Mouse (Mus musculus) forebrain, embryonic 13.5 days (tissue): ENCODE measurements at regions not wholly inside any gene's neighbourhood (a gene's known extent, or its start where the extent isn't known, plus 50 kb on each side); places are given as distances from the start of the nearest gene placed in this dataset.

Experiments used
- ATAC-seq: fragments of 200-750 bp; cut with Nextera tagmentation; 2 replicates; pipeline ENCODE4 v1.8.0; 2017
- H3K27ac ChIP-seq: fragments of 300-500 bp; sonication (generic); 2 replicates; pipeline ENCODE4 v1.5.1; 2015; ENCODE audit warnings: inconsistent platforms, mild to moderate bottlenecking, moderate library complexity
- H3K27me3 ChIP-seq: fragments of 300-500 bp; sonication (generic); 2 replicates; pipeline ENCODE4 v1.6.1; 2015; ENCODE audit warnings: mild to moderate bottlenecking, inconsistent platforms
- H3K36me3 ChIP-seq: fragments of 300-500 bp; sonication (generic); 2 replicates; pipeline ENCODE4 v1.6.1; 2015; ENCODE audit warnings: mild to moderate bottlenecking, inconsistent platforms; ENCODE audit not compliant: poor library complexity, severe bottlenecking
- H3K4me1 ChIP-seq: fragments of 300-500 bp; sonication (generic); 2 replicates; pipeline ENCODE4 v1.6.1; 2015; ENCODE audit warnings: inconsistent platforms
- H3K4me2 ChIP-seq: fragments of 300-500 bp; sonication (generic); 2 replicates; pipeline ENCODE4 v1.6.1; 2015; ENCODE audit warnings: inconsistent platforms, mild to moderate bottlenecking, moderate library complexity
- H3K4me3 ChIP-seq: fragments of 300-500 bp; sonication (generic); 2 replicates; pipeline ENCODE4 v1.5.1; 2015; ENCODE audit warnings: mild to moderate bottlenecking, inconsistent platforms
- H3K9ac ChIP-seq: fragments of 300-500 bp; sonication (generic); 2 replicates; pipeline ENCODE4 v1.6.1; 2015; ENCODE audit warnings: mild to moderate bottlenecking, inconsistent platforms
- H3K9me3 ChIP-seq: fragments of 300-500 bp; sonication (generic); replicated peaks from 2 replicates; pipeline ENCODE4 v1.6.1; 2016; ENCODE audit warnings: inconsistent platforms
- WGBS: fragments of 180-500 bp; shearing (Covaris S2); methylation state at CpG from one replicate; pipeline ENCODE4 v1.1.7; 2015; 5-methylcytosine and 5-hydroxymethylcytosine counted together

GRCm38 (mm10) chr8:12077896-12078295 lies 200.7 kb upstream of the A230072I06Rik start:
- peaks cover 5% of the 10 kb centered on the region; the same call in 1 of the 2 replicates for H3K27me3 ChIP-seq
- H3K4me2 ChIP-seq, result no peak overlapping the region
- no peak for ATAC-seq
- H3K36me3 ChIP-seq, result no peaks in the 10 kb centered on the region
- peaks cover 22% of the 10 kb centered on the region; the same call in 1 of the 2 replicates for H3K4me1 ChIP-seq
- no peaks in the 10 kb centered on the region for H3K9me3 ChIP-seq
- no peak overlapping the region for H3K9ac ChIP-seq
- H3K27ac ChIP-seq, result no peak overlapping the region
- H3K4me3 ChIP-seq, result no peak overlapping the region
- WGBS, result 75% methylated on average over 2 of the region's 2 CpGs

GRCm38 (mm10) chr8:12078679-12079566 lies 199.7 kb upstream of the A230072I06Rik start:
- H3K36me3 ChIP-seq, result no peaks in the 10 kb centered on the region
- WGBS, result 58% methylated on average over 14 of the region's 14 CpGs
- H3K4me1 ChIP-seq, result peaks cover 22% of the 10 kb centered on the region; the same call in 1 of the 2 replicates
- no peaks in the 10 kb centered on the region for H3K9me3 ChIP-seq
- no peak overlapping the region for H3K9ac ChIP-seq
- 0 out of 2 replicates have a peak, but pooled peaks have one; percentile 51 for ATAC-seq
- no peak overlapping the region for H3K27ac ChIP-seq
- H3K27me3 ChIP-seq, result peaks cover 5% of the 10 kb centered on the region; the same call in 1 of the 2 replicates
- H3K4me2 ChIP-seq, result no peak overlapping the region
- no peak overlapping the region for H3K4me3 ChIP-seq

GRCm38 (mm10) chr8:12081536-12081935 lies 197.1 kb upstream of the A230072I06Rik start:
- peaks cover 22% of the 10 kb centered on the region; the same call in 1 of the 2 replicates for H3K4me1 ChIP-seq
- H3K27me3 ChIP-seq, result no peaks in the 10 kb centered on the region
- no peak overlapping the region for H3K27ac ChIP-seq
- H3K9me3 ChIP-seq, result no peaks in the 10 kb centered on the region
- no peak overlapping the region for H3K4me3 ChIP-seq
- WGBS, result 92% methylated on average over 5 of the region's 5 CpGs
- H3K36me3 ChIP-seq, result no peaks in the 10 kb centered on the region
- H3K4me2 ChIP-seq, result no peak overlapping the region
- ATAC-seq, result no peak
- H3K9ac ChIP-seq, result no peak overlapping the region

GRCm38 (mm10) chr8:12087192-12087800 lies 191.3 kb upstream of the A230072I06Rik start:
- H3K27me3 ChIP-seq, result 0 out of 2 replicates have a peak, but pooled peaks cover 4% of the 10 kb centered on the region
- H3K9me3 ChIP-seq, result no peaks in the 10 kb centered on the region
- ATAC-seq, result peak; percentile 48; the same call in 1 of the 2 replicates
- no peaks in the 10 kb centered on the region for H3K36me3 ChIP-seq
- no peak overlapping the region for H3K4me3 ChIP-seq
- H3K4me1 ChIP-seq, result peaks cover 13% of the 10 kb centered on the region
- no peak overlapping the region for H3K27ac ChIP-seq
- WGBS, result 21% methylated on average over 10 of the region's 10 CpGs
- no peak overlapping the region for H3K4me2 ChIP-seq
- peak overlapping the region; percentile 26; the same call in 1 of the 2 replicates for H3K9ac ChIP-seq

- Histone ChIP-seq H3K4me2 (no peak overlapping the region), H3K4me3 (no peak overlapping the region), H3K27ac (no peak overlapping the region), H3K9ac (no peak overlapping the region), H3K27me3 (peaks cover 16% of the 10 kb centered on the region), H3K4me1 (peaks cover 21% of the 10 kb centered on the region), H3K9me3 (no peaks in the 10 kb centered on the region), H3K36me3 (no peaks in the 10 kb centered on the region)
- no peak for ATAC-seq
- 88% methylated on average over 8 of the region's 8 CpGs for WGBS
Observed at GRCm38 (mm10) chr8:12100145-12100544, 178.5 kb upstream of the A230072I06Rik start.

GRCm38 (mm10) chr8:12103296-12103695 lies 175.3 kb upstream of the A230072I06Rik start:
- Histone ChIP-seq H3K4me1 (peaks cover 31% of the 10 kb centered on the region), H3K4me2 (no peak overlapping the region), H3K4me3 (no peak overlapping the region), H3K27ac (no peak overlapping the region), H3K36me3 (no peaks in the 10 kb centered on the region), H3K9me3 (no peaks in the 10 kb centered on the region), H3K9ac (no peak overlapping the region), H3K27me3 (peaks cover 31% of the 10 kb centered on the region)
- 45% methylated on average over 4 of the region's 4 CpGs for WGBS
- ATAC-seq, result no peak

- no peak overlapping the region for H3K4me3 ChIP-seq
- no peaks in the 10 kb centered on the region for H3K9me3 ChIP-seq
- H3K4me2 ChIP-seq, result peak overlapping the region; percentile 29
- H3K36me3 ChIP-seq, result no peaks in the 10 kb centered on the region
- H3K4me1 ChIP-seq, result peaks cover 45% of the 10 kb centered on the region
- H3K27me3 ChIP-seq, result peaks cover 41% of the 10 kb centered on the region
- H3K27ac ChIP-seq, result peak overlapping the region; percentile 71
- WGBS, result 2% methylated on average over 15 of the region's 15 CpGs
- peak; percentile 64; the same call in 1 of the 2 replicates for ATAC-seq
- peak overlapping the region; percentile 35; the same call in 1 of the 2 replicates for H3K9ac ChIP-seq
Observed at GRCm38 (mm10) chr8:12105106-12105901, 173.3 kb upstream of the A230072I06Rik start.

GRCm38 (mm10) chr8:12108578-12108977 lies 170.0 kb upstream of the A230072I06Rik start:
- 75% methylated on average over 5 of the region's 5 CpGs for WGBS
- no peak for ATAC-seq
- no peak overlapping the region for H3K27ac ChIP-seq
- no peak overlapping the region for H3K4me3 ChIP-seq
- peaks cover 53% of the 10 kb centered on the region for H3K27me3 ChIP-seq
- no peak overlapping the region for H3K4me2 ChIP-seq
- H3K9ac ChIP-seq, result no peak overlapping the region
- H3K4me1 ChIP-seq, result peaks cover 44% of the 10 kb centered on the region
- H3K36me3 ChIP-seq, result no peaks in the 10 kb centered on the region
- H3K9me3 ChIP-seq, result no peaks in the 10 kb centered on the region

- H3K27me3 ChIP-seq, result peaks cover 52% of the 10 kb centered on the region
Observed at GRCm38 (mm10) chr8:12111626-12112025, 167.0 kb upstream of the A230072I06Rik start.

GRCm38 (mm10) chr8:12113023-12113422 lies 165.6 kb upstream of the A230072I06Rik start:
- no peak overlapping the region for H3K27ac ChIP-seq
- ATAC-seq, result no peak

More at GRCm38 (mm10) chr8:12111626-12112025, 167.0 kb upstream of the A230072I06Rik start:
- Histone ChIP-seq H3K36me3 (no peaks in the 10 kb centered on the region), H3K27ac (no peak overlapping the region), H3K9ac (no peak overlapping the region), H3K4me1 (peaks cover 21% of the 10 kb centered on the region), H3K9me3 (no peaks in the 10 kb centered on the region), H3K4me3 (no peak overlapping the region), H3K4me2 (no peak overlapping the region)
- 84% methylated on average over 10 of the region's 10 CpGs for WGBS
- no peak for ATAC-seq

GRCm38 (mm10) chr8:12126374-12127001 lies 152.1 kb upstream of the A230072I06Rik start:
- peak; percentile 96 for ATAC-seq

More at GRCm38 (mm10) chr8:12113023-12113422, 165.6 kb upstream of the A230072I06Rik start:
- Histone ChIP-seq H3K4me2 (no peak overlapping the region), H3K9me3 (no peaks in the 10 kb centered on the region), H3K4me3 (no peak overlapping the region), H3K36me3 (no peaks in the 10 kb centered on the region), H3K9ac (no peak overlapping the region), H3K4me1 (peaks cover 21% of the 10 kb centered on the region), H3K27me3 (peaks cover 42% of the 10 kb centered on the region)
- WGBS, result 30% methylated on average over 8 of the region's 8 CpGs

More at GRCm38 (mm10) chr8:12126374-12127001, 152.1 kb upstream of the A230072I06Rik start:
- Histone ChIP-seq H3K9me3 (peaks cover 6% of the 10 kb centered on the region; the same call in 1 of the 2 replicates), H3K4me2 (peak overlapping the region; percentile 41), H3K4me3 (no peak overlapping the region), H3K9ac (no peak overlapping the region), H3K27me3 (peaks cover 23% of the 10 kb centered on the region), H3K4me1 (peaks cover 45% of the 10 kb centered on the region), H3K36me3 (no peaks in the 10 kb centered on the region), H3K27ac (peak overlapping the region; percentile 95)
- WGBS, result 3% methylated on average over 11 of the region's 11 CpGs
